Mouse (Mus musculus): ENCODE measurements around the gene Scnn1b. TPM values are rescaled to one million over a fixed set of nuclear protein-coding genes. Genes with fewer than 3 reads are reported as not detected.

The Scnn1b gene
- 0.23 TPM in 2 replicates for polyA plus RNA-seq (2016; fragmentation: Nextera tagmentation; extraction: Ambion mirVana)

- Histone ChIP-seq H3K4me2 (replicated peaks) (peak within 1 kb of the TSS; percentile 64), H3K4me3 (peak within 1 kb of the TSS; percentile 34), H3K9me3 (no peaks in the 10 kb centered on the region), H3K27me3 (peaks cover 37% of the 10 kb centered on the region), H3K27ac (no peak within 1 kb of the TSS), H3K4me1 (peaks cover 6% of the 10 kb centered on the region; the same call in 1 of the 2 replicates), H3K9ac (no peak within 1 kb of the TSS), H3K36me3 (no peaks in the 10 kb centered on the region)
- WGBS, result 2% methylated on average over 37 of the region's 42 CpGs
- no peak for ATAC-seq (ENCODE audit: insufficient number of reproducible peaks, insufficient read depth, low FRiP score, low TSS enrichment)
Measured at GRCm38 (mm10) chr7:121864858-121865585, at the start of gene Scnn1b. Gene Scnn1b (plus strand): TSS chr7:121865038.

GRCm38 (mm10) chr7:121821632-121822031, 43.2 kb upstream of the Scnn1b start:
- Histone ChIP-seq H3K36me3 (no peaks in the 10 kb centered on the region), H3K4me3 (no peak overlapping the region), H3K27ac (no peak overlapping the region), H3K27me3 (no peaks in the 10 kb centered on the region), H3K9me3 (no peaks in the 10 kb centered on the region), H3K4me1 (no peaks in the 10 kb centered on the region), H3K4me2 (replicated peaks) (no peak overlapping the region), H3K9ac (no peak overlapping the region)
- no peak for ATAC-seq (ENCODE audit: insufficient number of reproducible peaks, insufficient read depth, low FRiP score, low TSS enrichment)
- 87% methylated on average over 6 of the region's 6 CpGs for WGBS

GRCm38 (mm10) chr7:121828481-121828880, 36.4 kb upstream of the Scnn1b start:
- 69% methylated on average over 1 of the region's 1 CpGs for WGBS
- Histone ChIP-seq H3K4me2 (replicated peaks) (no peak overlapping the region), H3K4me3 (no peak overlapping the region), H3K36me3 (no peaks in the 10 kb centered on the region), H3K27me3 (no peaks in the 10 kb centered on the region), H3K9ac (no peak overlapping the region), H3K9me3 (no peaks in the 10 kb centered on the region), H3K4me1 (no peaks in the 10 kb centered on the region), H3K27ac (no peak overlapping the region)
- no peak for ATAC-seq (ENCODE audit: insufficient number of reproducible peaks, insufficient read depth, low FRiP score, low TSS enrichment)

GRCm38 (mm10) chr7:121835392-121835791, 29.4 kb upstream of the Scnn1b start:
- no peak overlapping the region for H3K9ac ChIP-seq
- no peak overlapping the region for H3K27ac ChIP-seq
- WGBS, result 85% methylated on average over 7 of the region's 7 CpGs
- H3K9me3 ChIP-seq, result no peaks in the 10 kb centered on the region
- no peaks in the 10 kb centered on the region for H3K36me3 ChIP-seq
- H3K4me2 ChIP-seq (replicated peaks), result no peak overlapping the region
- no peaks in the 10 kb centered on the region for H3K27me3 ChIP-seq
- H3K4me1 ChIP-seq, result no peaks in the 10 kb centered on the region
- no peak for ATAC-seq (ENCODE audit: insufficient number of reproducible peaks, insufficient read depth, low FRiP score, low TSS enrichment)
- no peak overlapping the region for H3K4me3 ChIP-seq

- 90% methylated on average over 7 of the region's 7 CpGs for WGBS
- Histone ChIP-seq H3K4me1 (no peaks in the 10 kb centered on the region), H3K36me3 (no peaks in the 10 kb centered on the region), H3K9ac (no peak overlapping the region), H3K9me3 (no peaks in the 10 kb centered on the region), H3K27me3 (no peaks in the 10 kb centered on the region), H3K4me3 (no peak overlapping the region), H3K4me2 (replicated peaks) (no peak overlapping the region), H3K27ac (no peak overlapping the region)
- ATAC-seq (ENCODE audit: insufficient number of reproducible peaks, insufficient read depth, low FRiP score, low TSS enrichment), result no peak
Measured at GRCm38 (mm10) chr7:121836827-121837226, 28.0 kb upstream of the Scnn1b start.

- 74% methylated on average over 7 of the region's 7 CpGs for WGBS
- Histone ChIP-seq H3K27me3 (no peaks in the 10 kb centered on the region), H3K36me3 (no peaks in the 10 kb centered on the region), H3K4me1 (no peaks in the 10 kb centered on the region), H3K9ac (no peak overlapping the region), H3K4me3 (no peak overlapping the region), H3K27ac (no peak overlapping the region), H3K4me2 (replicated peaks) (no peak overlapping the region), H3K9me3 (no peaks in the 10 kb centered on the region)
- ATAC-seq (ENCODE audit: insufficient number of reproducible peaks, insufficient read depth, low FRiP score, low TSS enrichment), result no peak
Measured at GRCm38 (mm10) chr7:121840810-121841209, 24.0 kb upstream of the Scnn1b start.

- no peaks in the 10 kb centered on the region for H3K4me1 ChIP-seq
- H3K27me3 ChIP-seq, result no peaks in the 10 kb centered on the region
- WGBS, result 77% methylated on average over 6 of the region's 6 CpGs
- no peak overlapping the region for H3K4me3 ChIP-seq
- no peaks in the 10 kb centered on the region for H3K9me3 ChIP-seq
- no peaks in the 10 kb centered on the region for H3K36me3 ChIP-seq
- no peak overlapping the region for H3K27ac ChIP-seq
- no peak overlapping the region for H3K9ac ChIP-seq
- no peak for ATAC-seq (ENCODE audit: insufficient number of reproducible peaks, insufficient read depth, low FRiP score, low TSS enrichment)
- H3K4me2 ChIP-seq (replicated peaks), result no peak overlapping the region
Measured at GRCm38 (mm10) chr7:121842234-121842633, 22.6 kb upstream of the Scnn1b start.

GRCm38 (mm10) chr7:121845964-121846363, 18.9 kb upstream of the Scnn1b start:
- 70% methylated on average over 6 of the region's 6 CpGs for WGBS
- H3K36me3 ChIP-seq, result no peaks in the 10 kb centered on the region
- no peak overlapping the region for H3K27ac ChIP-seq
- H3K4me3 ChIP-seq, result no peak overlapping the region
- H3K4me1 ChIP-seq, result no peaks in the 10 kb centered on the region
- H3K9me3 ChIP-seq, result no peaks in the 10 kb centered on the region
- no peak for ATAC-seq (ENCODE audit: insufficient number of reproducible peaks, insufficient read depth, low FRiP score, low TSS enrichment)
- H3K27me3 ChIP-seq, result no peaks in the 10 kb centered on the region
- H3K9ac ChIP-seq, result no peak overlapping the region
- no peak overlapping the region for H3K4me2 ChIP-seq (replicated peaks)

- Histone ChIP-seq H3K36me3 (no peaks in the 10 kb centered on the region), H3K27ac (no peak overlapping the region), H3K4me1 (no peaks in the 10 kb centered on the region), H3K9ac (no peak overlapping the region), H3K9me3 (no peaks in the 10 kb centered on the region), H3K4me3 (no peak overlapping the region), H3K4me2 (replicated peaks) (no peak overlapping the region), H3K27me3 (no peaks in the 10 kb centered on the region)
- ATAC-seq (ENCODE audit: insufficient number of reproducible peaks, insufficient read depth, low FRiP score, low TSS enrichment), result no peak
- WGBS, result 82% methylated on average over 8 of the region's 9 CpGs
Measured at GRCm38 (mm10) chr7:121848537-121849168, 16.2 kb upstream of the Scnn1b start.

- Histone ChIP-seq H3K27me3 (no peaks in the 10 kb centered on the region), H3K9me3 (no peaks in the 10 kb centered on the region), H3K36me3 (no peaks in the 10 kb centered on the region), H3K4me3 (no peak overlapping the region), H3K27ac (no peak overlapping the region), H3K4me1 (no peaks in the 10 kb centered on the region), H3K9ac (no peak overlapping the region), H3K4me2 (replicated peaks) (no peak overlapping the region)
- no peak for ATAC-seq (ENCODE audit: insufficient number of reproducible peaks, insufficient read depth, low FRiP score, low TSS enrichment)
- 90% methylated on average over 11 of the region's 11 CpGs for WGBS
Measured at GRCm38 (mm10) chr7:121857177-121857884, 7.5 kb upstream of the Scnn1b start.

GRCm38 (mm10) chr7:121858939-121859338, 5.9 kb upstream of the Scnn1b start:
- WGBS, result 87% methylated on average over 8 of the region's 8 CpGs
- no peak overlapping the region for H3K4me2 ChIP-seq (replicated peaks)
- H3K9ac ChIP-seq, result no peak overlapping the region
- H3K4me3 ChIP-seq, result no peak overlapping the region
- H3K4me1 ChIP-seq, result no peaks in the 10 kb centered on the region
- H3K9me3 ChIP-seq, result no peaks in the 10 kb centered on the region
- no peak overlapping the region for H3K27ac ChIP-seq
- H3K27me3 ChIP-seq, result peaks cover 8% of the 10 kb centered on the region
- no peak for ATAC-seq (ENCODE audit: insufficient number of reproducible peaks, insufficient read depth, low FRiP score, low TSS enrichment)
- no peaks in the 10 kb centered on the region for H3K36me3 ChIP-seq

GRCm38 (mm10) chr7:121871631-121872030, 6.8 kb downstream of the Scnn1b start:
- H3K27ac ChIP-seq, result no peak overlapping the region
- no peak for ATAC-seq (ENCODE audit: insufficient number of reproducible peaks, insufficient read depth, low FRiP score, low TSS enrichment)
- no peak overlapping the region for H3K9ac ChIP-seq
- no peaks in the 10 kb centered on the region for H3K36me3 ChIP-seq
- WGBS, result 80% methylated on average over 2 of the region's 3 CpGs
- peaks cover 2% of the 10 kb centered on the region; the same call in 1 of the 2 replicates for H3K27me3 ChIP-seq
- H3K4me3 ChIP-seq, result no peak overlapping the region
- H3K4me2 ChIP-seq (replicated peaks), result no peak overlapping the region
- 0 out of 2 replicates have a peak, but pooled peaks cover 5% of the 10 kb centered on the region for H3K4me1 ChIP-seq
- no peaks in the 10 kb centered on the region for H3K9me3 ChIP-seq
